Mouse (Mus musculus): ENCODE data around the gene Arntl. TPM values are rescaled to one million over a fixed set of nuclear protein-coding genes. Genes with fewer than 3 reads are reported as not detected.

Arntl gene
- total and polyA plus RNA-seq, 3 experiments: 4.6 to 29.9 (median 23.8) TPM

- no peak overlapping the region for H3K4me3 ChIP-seq (ENCODE audit: low read depth, low read length)
- ATAC-seq (ENCODE audit: extremely low read depth, insufficient number of reproducible peaks, low FRiP score, poor library complexity, severe bottlenecking) (no peak), DNase-seq (ENCODE audit: low spot score) (no peak)
- H3K27me3 ChIP-seq (ENCODE audit: insufficient read depth, low read length): peaks cover 9% of the 10 kb centered on the region; the same call in 1 of the 2 replicates
- H3K9me3 ChIP-seq (replicated peaks): no peaks in the 10 kb centered on the region
- no peaks in the 10 kb centered on the region for H3K36me3 ChIP-seq (replicated peaks)
- no peaks in the 10 kb centered on the region for H3K4me1 ChIP-seq (ENCODE audit: insufficient read depth, low read depth, low read length)
- no peak for TF ChIP-seq GATA2 (IDR thresholded peaks at IDR 0.05; ENCODE audit: borderline replicate concordance, low read depth, low read length)
Observed at GRCm38 (mm10) chr7:113241901-113242661, 34.8 kb downstream of the Arntl start.

- no peak overlapping the region for H3K4me3 ChIP-seq (ENCODE audit: low read depth, low read length)
- no peak for TF ChIP-seq GATA2 (IDR thresholded peaks at IDR 0.05; ENCODE audit: borderline replicate concordance, low read depth, low read length)
- no peak for TF ChIP-seq POLR2AphosphoS5 (IDR thresholded peaks at IDR 0.05; ENCODE audit: insufficient replicate concordance, low read depth, low read length)
- TF ChIP-seq GATA1 (IDR thresholded peaks at IDR 0.05; ENCODE audit: borderline replicate concordance, low read length): no peak
- no peak for TF ChIP-seq TAL1 (conservative IDR thresholded peaks at IDR 0.05; ENCODE audit: low read depth, low read length)
- no peak for TF ChIP-seq CTCF (IDR thresholded peaks at IDR 0.05; ENCODE audit: low read depth, low read length)
- no peaks in the 10 kb centered on the region for H3K4me1 ChIP-seq (ENCODE audit: insufficient read depth, low read depth, low read length)
- H3K36me3 ChIP-seq (replicated peaks): no peaks in the 10 kb centered on the region
- DNase-seq (ENCODE audit: low spot score): no peak
- peaks cover 9% of the 10 kb centered on the region; the same call in 1 of the 2 replicates for H3K27me3 ChIP-seq (ENCODE audit: insufficient read depth, low read length)
- no peaks in the 10 kb centered on the region for H3K9me3 ChIP-seq (replicated peaks)
- no peak for ATAC-seq (ENCODE audit: extremely low read depth, insufficient number of reproducible peaks, low FRiP score, poor library complexity, severe bottlenecking)
Observed at GRCm38 (mm10) chr7:113242688-113243087, 35.4 kb downstream of the Arntl start.

GRCm38 (mm10) chr7:113245144-113245543 lies 37.9 kb downstream of the Arntl start:
- DNase-seq (ENCODE audit: low spot score) (no peak), ATAC-seq (ENCODE audit: extremely low read depth, insufficient number of reproducible peaks, low FRiP score, poor library complexity, severe bottlenecking) (no peak)
- Histone ChIP-seq H3K4me3 (ENCODE audit: low read depth, low read length) (no peak overlapping the region), H3K4me1 (ENCODE audit: insufficient read depth, low read depth, low read length) (no peaks in the 10 kb centered on the region), H3K27me3 (ENCODE audit: insufficient read depth, low read length) (peaks cover 9% of the 10 kb centered on the region; the same call in 1 of the 2 replicates), H3K9me3 (replicated peaks) (no peaks in the 10 kb centered on the region), H3K36me3 (replicated peaks) (peaks cover 2% of the 10 kb centered on the region)
- TF ChIP-seq GATA2 (IDR thresholded peaks at IDR 0.05; ENCODE audit: borderline replicate concordance, low read depth, low read length) (no peak), CTCF (IDR thresholded peaks at IDR 0.05; ENCODE audit: low read depth, low read length) (no peak), POLR2AphosphoS5 (IDR thresholded peaks at IDR 0.05; ENCODE audit: insufficient replicate concordance, low read depth, low read length) (no peak), TAL1 (conservative IDR thresholded peaks at IDR 0.05; ENCODE audit: low read depth, low read length) (no peak), GATA1 (IDR thresholded peaks at IDR 0.05; ENCODE audit: borderline replicate concordance, low read length) (no peak)

- TF ChIP-seq TAL1 (conservative IDR thresholded peaks at IDR 0.05; ENCODE audit: low read depth, low read length) (no peak), GATA2 (IDR thresholded peaks at IDR 0.05; ENCODE audit: borderline replicate concordance, low read depth, low read length) (no peak)
- H3K36me3 ChIP-seq (replicated peaks): peaks cover 9% of the 10 kb centered on the region
- no peak overlapping the region for H3K4me3 ChIP-seq (ENCODE audit: low read depth, low read length)
- no peak for DNase-seq (ENCODE audit: low spot score)
- H3K4me1 ChIP-seq (ENCODE audit: insufficient read depth, low read depth, low read length): no peaks in the 10 kb centered on the region
- no peak for ATAC-seq (ENCODE audit: extremely low read depth, insufficient number of reproducible peaks, low FRiP score, poor library complexity, severe bottlenecking)
- peaks cover 9% of the 10 kb centered on the region; the same call in 1 of the 2 replicates for H3K27me3 ChIP-seq (ENCODE audit: insufficient read depth, low read length)
- no peaks in the 10 kb centered on the region for H3K9me3 ChIP-seq (replicated peaks)
Observed at GRCm38 (mm10) chr7:113246512-113246911, 39.2 kb downstream of the Arntl start.

DNA sequence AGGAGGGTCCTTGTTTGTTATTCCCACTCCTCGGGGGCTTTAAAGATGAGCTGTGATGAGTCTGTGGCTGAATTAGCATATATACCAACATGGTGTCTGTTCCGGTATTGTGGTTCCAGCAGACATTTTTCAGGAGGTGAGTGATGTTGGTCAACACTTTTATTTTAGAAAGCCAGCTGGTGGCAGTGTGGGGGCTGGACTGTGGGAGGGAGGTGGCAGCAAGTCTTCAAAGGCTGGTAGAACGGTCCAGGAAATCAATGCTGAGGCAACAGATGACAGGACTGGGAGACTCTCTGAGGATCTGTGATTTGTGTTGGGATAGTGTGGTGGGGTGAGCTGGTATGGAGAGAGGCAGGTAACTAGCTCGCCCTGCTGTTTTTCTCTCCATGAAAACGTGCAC lies 39.9 kb downstream of the Arntl start:
- no peak for ATAC-seq (ENCODE audit: extremely low read depth, insufficient number of reproducible peaks, low FRiP score, poor library complexity, severe bottlenecking)

GRCm38 (mm10) chr7:113249134-113249825 lies 42.0 kb downstream of the Arntl start:
- DNase-seq (ENCODE audit: low spot score): no peak
- Histone ChIP-seq H3K9me3 (replicated peaks) (no peaks in the 10 kb centered on the region), H3K4me1 (ENCODE audit: insufficient read depth, low read depth, low read length) (peaks cover 10% of the 10 kb centered on the region), H3K27me3 (ENCODE audit: insufficient read depth, low read length) (peaks cover 5% of the 10 kb centered on the region; the same call in 1 of the 2 replicates), H3K4me3 (ENCODE audit: low read depth, low read length) (no peak overlapping the region), H3K36me3 (replicated peaks) (peaks cover 37% of the 10 kb centered on the region)
- no peak for ATAC-seq (ENCODE audit: extremely low read depth, insufficient number of reproducible peaks, low FRiP score, poor library complexity, severe bottlenecking)
- TF ChIP-seq POLR2AphosphoS5 (IDR thresholded peaks at IDR 0.05; ENCODE audit: insufficient replicate concordance, low read depth, low read length) (no peak), CTCF (IDR thresholded peaks at IDR 0.05; ENCODE audit: low read depth, low read length) (no peak), GATA1 (IDR thresholded peaks at IDR 0.05; ENCODE audit: borderline replicate concordance, low read length) (no peak), TAL1 (conservative IDR thresholded peaks at IDR 0.05; ENCODE audit: low read depth, low read length) (no peak), GATA2 (IDR thresholded peaks at IDR 0.05; ENCODE audit: borderline replicate concordance, low read depth, low read length) (no peak)

More for the DNA sequence above, 39.9 kb downstream of the Arntl start:
- Histone ChIP-seq H3K9me3 (replicated peaks) (no peaks in the 10 kb centered on the region), H3K36me3 (replicated peaks) (peaks cover 16% of the 10 kb centered on the region), H3K4me1 (ENCODE audit: insufficient read depth, low read depth, low read length) (no peaks in the 10 kb centered on the region; the same call in 1 of the 2 replicates), H3K4me3 (ENCODE audit: low read depth, low read length) (no peak overlapping the region), H3K27me3 (ENCODE audit: insufficient read depth, low read length) (peaks cover 7% of the 10 kb centered on the region; the same call in 1 of the 2 replicates)
- no peak for DNase-seq (ENCODE audit: low spot score)
- TF ChIP-seq POLR2AphosphoS5 (IDR thresholded peaks at IDR 0.05; ENCODE audit: insufficient replicate concordance, low read depth, low read length): no peak
- no peak for TF ChIP-seq TAL1 (conservative IDR thresholded peaks at IDR 0.05; ENCODE audit: low read depth, low read length)
- TF ChIP-seq GATA1 (IDR thresholded peaks at IDR 0.05; ENCODE audit: borderline replicate concordance, low read length): no peak
- no peak for TF ChIP-seq GATA2 (IDR thresholded peaks at IDR 0.05; ENCODE audit: borderline replicate concordance, low read depth, low read length)
- no peak for TF ChIP-seq CTCF (IDR thresholded peaks at IDR 0.05; ENCODE audit: low read depth, low read length)

Data from G1E (cell line).